Mouse (Mus musculus): Measurements from ENCODE around the gene Bmp8b.

DNA sequence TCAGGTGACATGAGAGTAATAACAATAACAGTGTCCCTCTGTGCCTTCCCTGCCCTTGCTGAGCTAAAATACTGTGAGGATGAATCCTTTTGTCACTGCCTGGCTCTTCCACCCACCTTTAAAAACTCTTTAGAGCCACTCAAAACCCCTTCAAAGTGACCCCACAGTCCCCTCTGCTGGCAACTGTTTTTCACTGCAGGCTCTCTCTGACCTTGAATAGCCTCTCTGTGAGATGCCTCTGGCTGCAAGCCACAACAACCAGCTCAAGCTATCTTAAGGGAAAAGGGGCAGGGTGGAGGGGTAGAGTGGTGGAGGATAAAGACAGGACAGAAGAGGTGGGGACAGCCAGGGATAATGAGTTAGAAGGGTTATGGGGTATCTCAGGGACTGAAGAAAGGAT is 66.8 kb downstream of the Bmp8b start:
- peak; percentile 19 for TF ChIP-seq CTCF (IDR thresholded peaks at IDR 0.05; ENCODE audit: low read depth)
- TF ChIP-seq EP300 (optimal IDR thresholded peaks at IDR 0.05) = no peak

All from stomach, postnatal 0 days (tissue).